Mouse (Mus musculus): ENCODE data around the gene Zfp819.
"Not testable (repeated sequence)": the region's sequence is repeated elsewhere in the genome, so short reads cannot be mapped to it uniquely, and the experiment has no call there.

The Zfp819 gene

DNA sequence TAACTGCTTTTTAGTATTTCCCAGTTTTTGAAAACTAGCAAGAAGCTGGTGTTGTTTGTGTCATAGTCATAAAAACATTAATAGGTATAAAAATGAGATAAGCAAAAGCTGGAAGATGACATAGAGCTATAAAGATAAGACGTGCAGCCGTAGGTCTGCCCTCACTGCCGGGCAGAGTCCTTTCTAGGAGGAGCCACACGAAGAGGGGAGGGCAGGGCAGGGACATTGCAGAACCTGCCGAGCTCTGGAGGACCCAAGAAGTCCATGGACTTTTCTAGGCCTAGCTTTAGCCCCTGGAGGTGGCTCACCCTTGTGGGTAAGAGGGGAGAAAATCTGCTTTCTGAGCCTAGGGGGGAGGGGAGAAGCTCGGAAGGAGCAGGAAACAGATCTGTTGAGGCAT lies 27.5 kb downstream of the Zfp819 start, which contains the start of gene Ceacam18:
TSS of gene Ceacam18 (plus strand) at position 208 of the 400 bp plus-strand sequence.
- in situ Hi-C loops (cut with MboI; ENCODE audit: low pct_unique_long_range_greater_than_20kb in 1 of 2, low sequenced_read_pairs in 2 of 2, unreplicated experiment in 1 of 2) = no loop called here

GRCm38 (mm10) chr7:43636194-43636593 lies 29.2 kb downstream of the Zfp819 start:
- in situ Hi-C loops (cut with MboI; ENCODE audit: low pct_unique_long_range_greater_than_20kb in 1 of 2, low sequenced_read_pairs in 2 of 2, unreplicated experiment in 1 of 2) = no loop called here

GRCm38 (mm10) chr7:43637118-43637517 lies 30.1 kb downstream of the Zfp819 start:
- in situ Hi-C loops (cut with MboI; ENCODE audit: low pct_unique_long_range_greater_than_20kb in 1 of 2, low sequenced_read_pairs in 2 of 2, unreplicated experiment in 1 of 2) = no loop called here

- in situ Hi-C loops (cut with MboI; ENCODE audit: low pct_unique_long_range_greater_than_20kb in 1 of 2, low sequenced_read_pairs in 2 of 2, unreplicated experiment in 1 of 2) = no loop called here
Observed at GRCm38 (mm10) chr7:43642587-43642986, 35.6 kb downstream of the Zfp819 start.

- in situ Hi-C loops (cut with MboI; ENCODE audit: low pct_unique_long_range_greater_than_20kb in 1 of 2, low sequenced_read_pairs in 2 of 2, unreplicated experiment in 1 of 2) = no loop called here
Observed at GRCm38 (mm10) chr7:43643046-43643652, 36.2 kb downstream of the Zfp819 start.

- in situ Hi-C loops (cut with MboI; ENCODE audit: low pct_unique_long_range_greater_than_20kb in 1 of 2, low sequenced_read_pairs in 2 of 2, unreplicated experiment in 1 of 2) = no loop called here
Observed at GRCm38 (mm10) chr7:43652683-43653082, 45.7 kb downstream of the Zfp819 start.

- in situ Hi-C loops (cut with MboI; ENCODE audit: low pct_unique_long_range_greater_than_20kb in 1 of 2, low sequenced_read_pairs in 2 of 2, unreplicated experiment in 1 of 2) = no loop called here
Observed at GRCm38 (mm10) chr7:43654519-43654918, 47.5 kb downstream of the Zfp819 start.

- in situ Hi-C loops (cut with MboI; ENCODE audit: low pct_unique_long_range_greater_than_20kb in 1 of 2, low sequenced_read_pairs in 2 of 2, unreplicated experiment in 1 of 2) = no loop called here
Observed at GRCm38 (mm10) chr7:43656232-43656631, 49.3 kb downstream of the Zfp819 start.

- in situ Hi-C loops (cut with MboI; ENCODE audit: low pct_unique_long_range_greater_than_20kb in 1 of 2, low sequenced_read_pairs in 2 of 2, unreplicated experiment in 1 of 2) = no loop called here
Observed at GRCm38 (mm10) chr7:43660002-43660401, 53.0 kb downstream of the Zfp819 start, which contains the start of gene Siglece. Gene Siglece (minus strand): TSS chr7:43660161.

- in situ Hi-C loops (cut with MboI; ENCODE audit: low pct_unique_long_range_greater_than_20kb in 1 of 2, low sequenced_read_pairs in 2 of 2, unreplicated experiment in 1 of 2) = no loop called here
Observed at GRCm38 (mm10) chr7:43662804-43663203, 55.8 kb downstream of the Zfp819 start.

- in situ Hi-C loops (cut with MboI; ENCODE audit: low pct_unique_long_range_greater_than_20kb in 1 of 2, low sequenced_read_pairs in 2 of 2, unreplicated experiment in 1 of 2) = not testable (repeated sequence)
Observed at GRCm38 (mm10) chr7:43667221-43667620, 60.3 kb downstream of the Zfp819 start.
